Mouse (Mus musculus): ENCODE results near the gene Ccdc136.

DNA sequence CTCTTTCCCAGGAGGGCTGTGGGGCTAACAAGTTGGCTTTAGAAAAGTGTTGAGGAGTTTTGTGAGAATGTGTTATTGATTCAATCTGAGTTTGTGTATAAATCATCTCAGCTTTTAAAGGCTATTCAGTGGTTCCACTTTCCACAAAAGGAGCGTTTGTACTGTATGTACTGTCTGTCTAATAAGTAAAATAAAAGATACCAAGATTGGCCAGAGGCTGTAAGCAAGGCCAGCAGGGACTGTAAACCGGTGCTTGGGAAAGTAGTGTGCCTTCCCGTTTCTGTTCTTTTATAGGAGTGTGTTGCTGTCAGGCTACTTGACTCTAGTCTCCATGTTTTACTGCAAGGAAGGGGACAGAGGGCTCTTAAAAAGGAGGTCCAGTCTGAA, 33.0 kb upstream of the Ccdc136 start:
- TF ChIP-seq CTCF (IDR thresholded peaks at IDR 0.05; ENCODE audit: control insufficient read depth, insufficient read depth, insufficient replicate concordance, low read depth, low read length) (no peak), POLR2A (IDR thresholded peaks at IDR 0.05; ENCODE audit: control insufficient read depth, low read depth, low read length) (no peak)
